Mouse (Mus musculus) liver, embryonic 14.5 days (tissue): ENCODE results near the gene Rph3a.
"Not testable (repeated sequence)": the region's sequence is repeated elsewhere in the genome, so short reads cannot be mapped to it uniquely, and the experiment has no call there.

Experiments
- CTCF ChIP-seq: IDR thresholded peaks from 2 replicates; pipeline ENCODE4 v1.5.1; 2016; ENCODE audit warnings: antibody characterized with exemption, low read depth, control low read depth
- EP300 ChIP-seq: IDR thresholded peaks from 2 replicates; pipeline ENCODE4 v1.6.1; 2016; ENCODE audit warnings: antibody characterized with exemption, low read depth

GRCm38 (mm10) chr5:120919156-120919935 is 90.5 kb downstream of the Rph3a start:
- TF ChIP-seq CTCF, EP300: not testable (repeated sequence)
